Mouse (Mus musculus) ES-Bruce4 (cell line): ENCODE measurements around the gene Rhot1.

Experiments used
- CTCF ChIP-seq: IDR thresholded peaks from one replicate; pipeline ENCODE4 v1.8.1; 2011; ENCODE audit warnings: low read depth, low read length
- POLR2A ChIP-seq: IDR thresholded peaks from one replicate; pipeline ENCODE4 v1.8.1; 2011; ENCODE audit warnings: low read length; ENCODE audit not compliant: insufficient read depth

DNA sequence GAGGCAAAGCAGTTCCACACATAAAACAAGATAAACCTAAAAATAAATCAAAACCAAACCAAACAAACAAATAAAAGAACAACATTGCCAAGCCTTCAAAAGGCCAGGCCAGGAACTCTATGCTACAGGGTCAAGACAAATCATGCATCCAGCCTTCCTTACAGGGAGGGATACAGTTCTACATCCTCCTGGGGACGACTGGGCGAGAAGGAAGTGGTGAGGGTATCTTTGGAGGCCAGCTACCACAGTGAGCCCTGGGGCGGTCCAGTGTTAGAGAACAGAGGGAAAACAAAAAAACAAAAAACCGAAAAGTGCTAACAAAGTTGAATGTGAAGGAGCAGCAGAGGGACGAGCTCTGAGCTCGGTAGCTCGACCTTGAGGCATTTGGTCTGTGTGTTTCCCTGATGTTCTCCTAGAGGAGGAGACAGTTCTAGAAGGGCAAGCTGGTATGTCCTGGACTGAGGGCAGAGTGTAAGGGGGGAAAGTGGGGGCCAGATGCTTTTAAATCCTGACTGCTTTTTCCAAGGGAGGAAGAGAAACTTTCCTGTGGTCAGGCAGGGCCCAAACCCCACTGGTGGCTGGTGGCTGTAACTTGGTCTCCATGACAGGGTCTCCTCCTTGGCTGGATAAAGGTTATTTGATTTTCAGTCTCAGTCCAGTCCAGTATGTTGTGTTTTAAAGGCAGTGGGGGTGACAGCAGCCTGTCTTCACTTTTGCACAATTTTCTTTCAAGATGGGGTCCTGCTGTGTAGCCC is 45.3 kb upstream of the Rhot1 start:
- no peak for TF ChIP-seq POLR2A
- no peak for TF ChIP-seq CTCF
